Mouse (Mus musculus) layer of hippocampus, adult 18-20 months (tissue): Measurements from ENCODE around the gene Slc22a3. TPM values are rescaled to one million over a fixed set of nuclear protein-coding genes. Genes with fewer than 3 reads are reported as not detected.

Experiments
- DNase-seq, 2 experiments: peaks; one replicate each; pipeline ENCODE4 v3.0.0; 2022; ENCODE audit warnings: low spot score in 2 of 2
- long read RNA-seq: library from polyadenylated mRNA; stranded (forward); transcript quantifications from one replicate; pipeline ENCODE4 v2.0.0, GENCODE M21; 2021
- total RNA-seq, 2 experiments: library from RNA; stranded (reverse); gene quantifications; 2 replicates each; pipeline ENCODE4 v1.2.3; 2021

Slc22a3 gene
- under 1 TPM; 0.25 to 0.45 TPM for total RNA-seq
- long read RNA-seq, partial matches to known transcripts = 0 of 1 reads
- long read RNA-seq, other reads (novel, unspliced or antisense) = 0 of 1 reads

DNA sequence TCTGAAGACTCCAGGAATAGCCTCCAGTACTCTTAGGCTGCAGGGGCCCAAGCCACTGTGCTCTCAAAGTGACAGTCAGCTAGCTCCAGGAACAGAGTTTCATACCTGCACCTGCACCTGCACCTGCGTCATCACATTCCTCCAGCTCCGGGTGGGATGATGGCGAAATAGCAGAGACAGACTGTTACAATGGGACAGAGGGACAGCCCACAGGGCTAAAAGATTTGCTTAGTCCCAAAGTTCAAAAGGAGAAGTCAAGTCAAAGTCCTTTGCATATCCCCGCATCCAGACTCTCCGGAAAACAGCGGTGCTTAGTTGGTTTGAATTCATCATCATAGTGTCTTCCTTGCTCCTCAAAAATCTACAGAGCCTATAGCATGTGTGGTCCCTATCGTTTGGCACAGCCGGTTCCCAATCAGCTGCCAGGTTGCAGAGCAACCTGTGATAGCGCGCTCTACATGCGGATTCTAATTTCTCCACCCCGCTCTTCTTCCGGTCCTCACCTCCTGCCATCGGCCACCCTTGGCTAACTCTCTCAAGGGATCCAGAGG, at the start of gene Slc22a3:
Gene Slc22a3, minus strand, starts transcription at position 51 of the 551 bp plus-strand sequence.
- DNase-seq = no peak

GRCm38 (mm10) chr17:12534353-12535145, 27.0 kb upstream of the Slc22a3 start:
- peak; percentile 21 to 74 for DNase-seq

DNA sequence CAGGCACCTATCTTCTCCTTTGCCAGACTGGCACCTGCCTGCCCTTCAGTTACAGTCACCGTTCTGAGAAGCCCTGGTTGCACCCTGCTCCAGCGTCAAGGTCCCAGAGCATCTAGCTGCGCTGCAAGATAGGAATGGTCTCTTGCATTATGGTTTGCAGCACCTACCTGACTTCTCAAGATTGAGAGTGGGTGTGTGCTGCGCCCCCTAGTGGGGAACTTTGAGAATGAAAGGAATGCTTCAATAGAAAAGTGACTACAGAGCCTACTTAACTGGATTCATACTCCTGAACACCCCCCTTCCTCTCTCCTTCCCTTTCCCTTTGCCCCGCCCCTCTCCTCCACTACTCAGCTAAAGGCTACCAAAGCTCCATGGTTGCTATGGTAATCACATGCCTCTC, 24.6 kb upstream of the Slc22a3 start:
- DNase-seq = peak in 1 of 2 experiments; percentile 63

DNA sequence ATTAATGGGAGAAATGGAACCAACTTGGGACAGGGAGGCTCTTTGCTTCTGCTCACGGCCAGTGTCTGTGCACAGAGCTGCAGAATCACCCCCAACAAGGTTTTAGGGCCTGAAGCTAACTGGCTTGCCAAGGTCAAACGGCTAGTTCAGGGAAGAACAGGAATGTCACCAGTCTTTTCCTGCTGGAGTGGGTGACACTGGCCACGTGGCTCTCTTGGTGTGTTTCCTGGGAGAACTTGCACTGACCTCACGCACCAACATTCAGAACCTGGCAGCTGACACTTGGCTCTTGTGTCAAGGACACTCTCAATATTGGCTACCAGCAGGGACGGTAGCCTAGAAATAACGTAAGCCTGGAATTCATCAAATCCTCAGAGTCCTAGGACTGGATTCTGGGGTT, 22.6 kb upstream of the Slc22a3 start:
- DNase-seq = no peak

DNA sequence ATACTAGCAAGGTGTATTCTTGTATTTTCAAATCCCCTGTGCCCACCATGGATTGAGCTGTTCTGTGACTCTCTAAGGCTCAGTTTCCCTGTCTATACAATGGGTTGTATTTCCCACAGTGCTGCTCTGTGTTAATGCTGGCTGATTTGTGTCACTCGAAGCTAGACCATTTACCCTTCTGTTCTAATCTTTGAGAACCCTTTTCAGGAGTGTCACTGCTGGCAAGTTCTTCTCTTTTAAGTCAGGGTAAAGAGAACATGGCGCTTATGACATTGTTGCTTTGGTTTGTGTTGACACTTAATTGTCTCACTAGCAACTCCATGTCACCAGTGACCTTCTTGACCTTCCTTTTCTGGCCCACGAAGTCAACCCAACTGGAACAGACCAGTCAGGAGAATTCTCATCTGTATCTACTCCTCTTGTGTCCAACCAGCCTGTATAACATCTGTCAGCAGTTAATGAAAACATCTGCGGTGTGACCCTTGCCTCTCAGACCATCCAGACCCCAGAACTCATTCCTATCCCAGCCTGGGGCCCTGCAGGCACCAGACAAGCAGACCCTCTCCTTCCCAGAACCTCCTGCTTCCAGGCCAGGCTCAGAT, 22.0 kb upstream of the Slc22a3 start:
- DNase-seq = no peak

DNA sequence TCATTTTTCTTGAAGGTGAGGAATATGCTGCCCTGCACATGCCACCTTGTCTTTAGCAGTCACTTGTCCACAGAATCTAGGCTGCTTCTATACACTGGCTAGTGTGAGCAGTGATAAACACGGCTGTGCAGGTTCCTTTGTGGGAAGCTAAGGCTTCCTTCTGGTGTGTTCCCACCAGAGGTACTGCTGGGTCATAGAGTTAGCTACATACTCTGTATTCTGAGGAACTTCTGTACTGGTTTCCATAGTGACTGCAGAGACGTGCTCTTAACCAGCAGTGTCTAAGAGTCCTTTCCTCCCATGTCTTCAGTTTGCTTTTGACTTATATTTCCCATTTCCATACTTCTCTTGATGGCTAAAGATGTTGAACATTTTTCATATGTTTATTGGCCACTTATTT, 11.6 kb upstream of the Slc22a3 start:
- no peak for DNase-seq

DNA sequence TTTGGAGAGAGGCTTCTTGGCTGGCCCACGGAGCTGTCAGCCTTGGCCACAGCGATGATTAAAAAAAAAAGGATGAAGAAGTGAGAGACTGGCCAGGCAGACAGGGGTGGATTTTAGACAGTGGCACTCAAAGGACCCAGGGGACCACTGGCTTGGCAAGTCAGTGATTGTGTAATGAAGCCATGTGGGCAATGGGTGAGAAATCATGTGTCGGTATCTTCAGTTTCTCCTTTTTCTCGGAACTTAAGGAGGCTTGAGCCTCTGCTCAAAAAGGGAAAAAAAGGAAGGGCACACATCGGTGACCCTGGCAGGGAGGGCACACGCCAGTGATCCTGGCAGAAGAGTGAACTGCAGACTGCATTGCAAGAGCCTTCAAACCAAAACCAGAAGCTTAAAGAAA, 10.7 kb upstream of the Slc22a3 start:
- DNase-seq = no peak

GRCm38 (mm10) chr17:12513997-12514396, 6.5 kb upstream of the Slc22a3 start:
- DNase-seq = no peak

DNA sequence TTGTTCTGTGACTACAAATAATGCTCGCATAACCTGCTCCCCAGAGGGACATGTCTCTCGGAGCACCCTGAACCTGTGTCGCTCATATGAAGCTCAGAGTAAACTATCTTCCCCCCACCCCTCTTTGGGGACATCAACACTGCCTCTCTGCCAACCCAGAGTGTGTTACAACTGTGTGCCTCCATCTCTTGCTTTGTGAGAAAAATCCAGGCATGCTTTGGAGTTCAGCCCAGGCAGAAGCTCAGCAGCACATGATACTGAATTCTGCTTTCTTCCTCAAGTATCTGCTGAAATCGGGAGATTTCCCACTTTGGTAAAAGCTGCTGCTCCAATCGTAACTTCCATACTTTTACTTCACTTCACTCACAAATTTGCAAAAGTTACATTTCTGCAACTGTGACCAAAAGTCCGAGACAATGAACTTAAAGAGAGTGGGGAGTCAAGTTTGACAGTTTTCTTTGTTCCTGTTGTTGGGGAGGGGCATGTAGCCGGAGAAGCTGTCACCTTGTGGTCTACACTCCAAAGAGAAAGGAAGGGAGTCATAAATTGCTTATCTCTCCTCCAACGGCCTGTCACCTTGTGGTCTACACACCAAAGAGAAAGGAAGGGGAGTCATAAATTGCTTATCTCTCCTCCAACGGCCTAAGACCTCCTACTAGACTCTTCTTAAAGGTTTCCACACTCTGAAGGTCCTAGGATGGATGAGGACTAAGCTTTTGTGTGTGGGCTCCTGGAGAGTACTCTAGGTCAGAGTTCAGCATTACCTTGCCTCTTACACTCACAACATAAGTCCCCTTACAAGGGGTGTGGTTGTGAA, 5.8 kb upstream of the Slc22a3 start:
- DNase-seq = no peak

DNA sequence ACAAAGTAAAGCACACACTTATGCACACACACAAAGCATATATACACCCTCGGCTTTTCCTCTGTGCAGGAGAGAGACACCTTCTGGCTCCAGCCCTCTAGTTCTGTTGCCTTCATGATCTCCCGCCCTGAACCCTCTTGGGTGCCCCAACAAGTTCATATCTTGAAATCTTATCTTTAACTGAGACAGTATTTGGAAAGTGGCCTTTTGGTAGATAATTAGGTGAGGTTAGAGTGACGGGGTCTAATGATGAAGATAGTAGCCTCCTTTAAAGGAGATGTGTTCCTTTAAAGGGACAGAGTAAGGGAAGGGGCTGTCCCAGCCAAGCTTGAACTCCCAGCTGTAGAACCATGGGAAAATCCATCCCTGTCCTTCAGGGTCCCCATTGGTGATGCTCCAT, 3.7 kb upstream of the Slc22a3 start:
- no peak for DNase-seq

DNA sequence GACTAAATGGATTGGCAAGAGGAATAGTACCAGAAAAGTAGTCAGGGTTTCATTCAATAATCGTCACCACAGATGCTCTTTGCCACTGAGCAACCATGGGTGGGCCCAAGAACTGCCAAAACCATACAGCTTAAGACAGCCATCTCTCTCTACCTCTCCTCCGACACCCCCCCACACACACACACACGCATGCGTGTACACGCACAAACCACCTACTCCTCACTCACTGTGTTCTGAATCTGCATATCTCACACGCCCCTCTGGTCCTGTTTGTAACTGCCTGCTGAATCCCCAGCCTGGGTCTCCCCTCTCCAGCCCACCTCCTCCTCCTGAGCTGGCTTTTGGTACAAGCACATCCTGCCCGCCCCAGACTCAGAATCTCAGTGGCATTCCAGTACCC, 872 bp upstream of the Slc22a3 start:
- DNase-seq = no peak

GRCm38 (mm10) chr17:12506903-12507563, 471 bp downstream of the Slc22a3 start:
- no peak for DNase-seq

- DNase-seq = no peak
Measured at GRCm38 (mm10) chr17:12505708-12506107, 1.8 kb downstream of the Slc22a3 start.

DNA sequence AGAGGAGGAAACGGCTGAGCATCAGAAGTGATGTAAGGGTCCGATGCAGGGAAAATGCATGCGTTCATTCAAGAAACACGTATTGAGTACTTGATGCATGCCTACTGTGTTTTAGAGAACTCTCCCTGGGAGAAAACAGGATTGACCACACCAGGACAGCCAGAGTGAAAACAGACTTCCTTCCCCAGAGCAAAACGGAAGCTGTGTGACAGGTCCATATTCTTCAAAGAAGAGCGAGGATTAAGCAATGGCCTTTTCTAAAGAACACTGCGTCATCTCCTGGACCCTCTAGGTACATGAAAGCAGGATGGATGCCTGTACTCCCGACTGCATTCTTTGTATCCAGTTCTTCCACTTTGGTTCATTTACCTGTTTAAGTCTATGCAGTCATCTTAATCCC, 8.1 kb downstream of the Slc22a3 start:
- no peak for DNase-seq

GRCm38 (mm10) chr17:12495558-12495957, 11.9 kb downstream of the Slc22a3 start:
- DNase-seq = no peak

DNA sequence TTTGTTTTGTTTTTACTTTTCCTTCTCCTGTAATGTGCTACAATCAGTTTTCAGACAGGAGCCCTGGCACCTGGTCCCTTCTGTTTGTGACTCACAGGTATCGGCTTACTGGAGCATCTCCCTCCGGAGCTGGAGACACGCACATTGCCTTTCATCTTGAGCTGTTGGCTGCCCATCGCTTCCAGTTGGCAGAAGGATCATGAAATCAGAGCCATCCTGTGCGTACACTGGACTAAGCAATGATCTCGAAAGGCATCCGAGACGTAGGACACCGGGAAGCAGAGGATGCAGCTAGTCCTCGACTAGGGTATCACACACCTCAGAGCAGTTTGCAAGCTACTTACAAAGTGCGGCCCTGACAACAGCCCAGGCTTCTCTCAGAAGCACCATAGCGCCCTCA, 15.9 kb downstream of the Slc22a3 start:
- DNase-seq = no peak

DNA sequence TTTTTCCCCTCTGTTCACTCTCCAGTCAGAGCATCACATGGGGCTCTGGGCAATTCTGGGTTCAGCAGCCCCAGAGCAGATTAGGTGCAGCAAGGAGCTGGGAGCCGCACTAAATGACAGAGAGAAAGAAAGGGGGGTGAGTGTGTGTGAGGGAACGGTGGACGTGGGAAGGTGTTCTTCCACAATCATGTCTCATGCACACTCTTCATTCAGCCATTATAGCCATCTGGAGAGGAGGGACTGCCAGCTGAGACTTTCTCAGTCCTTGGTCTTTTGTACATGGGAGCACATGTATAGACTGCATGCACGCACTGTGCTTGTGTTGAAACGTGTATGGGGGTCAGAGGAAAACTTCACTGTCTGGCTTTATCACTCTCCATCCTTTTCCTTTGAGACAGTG, 17.6 kb downstream of the Slc22a3 start:
- DNase-seq = no peak

- DNase-seq = no peak
Measured at GRCm38 (mm10) chr17:12485657-12486056, 21.8 kb downstream of the Slc22a3 start.

GRCm38 (mm10) chr17:12479416-12479815, 28.1 kb downstream of the Slc22a3 start:
- DNase-seq = no peak

DNA sequence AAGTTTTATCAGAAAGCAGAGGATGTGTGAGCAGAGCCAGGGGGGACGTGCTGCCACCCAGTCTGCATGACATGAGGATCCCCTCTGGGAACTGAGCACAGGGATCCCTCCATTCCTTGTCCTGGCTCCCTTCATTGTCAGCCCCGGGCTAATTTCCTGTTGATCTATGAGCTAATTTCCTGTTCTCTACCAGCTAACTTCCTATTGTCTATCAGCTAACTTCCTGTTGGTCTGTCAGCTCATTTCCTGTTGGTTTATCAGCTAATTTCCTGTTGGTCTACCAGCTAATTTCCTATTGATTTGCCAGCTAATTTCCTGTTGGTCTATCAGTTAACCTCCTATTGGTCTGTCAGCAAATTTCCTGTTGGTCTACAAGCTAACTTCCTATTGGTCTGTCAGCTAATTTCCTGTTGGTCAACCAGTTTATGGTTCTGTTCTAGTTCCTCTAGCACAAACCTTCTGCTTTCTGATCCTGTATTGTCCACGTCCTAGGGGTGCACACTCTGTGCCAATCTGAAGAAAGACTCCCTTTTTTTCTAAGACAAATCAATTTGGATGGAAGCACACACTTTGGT, 32.9 kb downstream of the Slc22a3 start:
- DNase-seq = no peak

DNA sequence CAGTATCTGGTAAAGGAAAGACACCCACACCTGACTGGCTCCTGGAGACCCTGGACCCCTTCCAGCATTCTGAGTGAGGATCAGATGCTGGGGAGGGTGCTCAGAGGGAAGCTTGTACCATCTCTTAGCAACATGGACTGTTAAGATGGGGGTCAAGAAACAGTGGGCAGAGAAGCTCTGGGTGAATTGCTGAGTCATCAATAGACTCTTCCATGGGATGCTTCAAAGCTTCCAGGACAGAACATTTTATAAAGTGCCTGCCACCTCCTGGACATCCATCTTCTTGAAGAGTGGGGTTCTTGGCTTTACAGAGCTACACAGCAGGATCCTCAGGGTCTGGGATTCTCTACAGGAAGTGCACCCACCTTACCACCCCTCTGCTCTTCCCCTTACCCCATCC, 35.0 kb downstream of the Slc22a3 start:
- no peak for DNase-seq
